Mouse (Mus musculus) forebrain, postnatal 0 days (tissue): ENCODE results near the gene Nt5dc3. TPM values are rescaled to one million over a fixed set of nuclear protein-coding genes. Genes with fewer than 3 reads are reported as not detected.

Experiments
- ATAC-seq: fragments of 200-750 bp; cut with Nextera tagmentation; 2 replicates; pipeline ENCODE4 v1.8.0; 2017; ENCODE audit warnings: mild to moderate bottlenecking, moderate library complexity
- DNase-seq: peaks from one replicate; pipeline ENCODE4 v3.0.0-alpha.2; 2015
- H3K27ac ChIP-seq: fragments of 300-500 bp; sonication (generic); 2 replicates; pipeline ENCODE4 v1.5.1; 2014; ENCODE audit warnings: low read depth, mild to moderate bottlenecking, antibody characterized with exemption, low read length, moderate library complexity, mixed read lengths
- H3K27me3 ChIP-seq: fragments of 300-500 bp; sonication (generic); 2 replicates; pipeline ENCODE4 v1.6.1; 2014; ENCODE audit warnings: mild to moderate bottlenecking, low read length, mixed read lengths; ENCODE audit not compliant: insufficient read depth
- H3K36me3 ChIP-seq: fragments of 300-500 bp; sonication (generic); 2 replicates; pipeline ENCODE4 v1.6.1; 2014; ENCODE audit warnings: mild to moderate bottlenecking, moderate library complexity; ENCODE audit not compliant: insufficient read depth
- H3K4me1 ChIP-seq: fragments of 300-500 bp; sonication (generic); 2 replicates; pipeline ENCODE4 v1.6.1; 2014; ENCODE audit warnings: antibody characterized with exemption; ENCODE audit not compliant: insufficient read depth
- H3K4me2 ChIP-seq: fragments of 300-500 bp; sonication (generic); 2 replicates; pipeline ENCODE4 v1.6.1; 2014; ENCODE audit warnings: low read depth, mild to moderate bottlenecking, moderate library complexity
- H3K4me3 ChIP-seq: fragments of 300-500 bp; sonication (generic); 2 replicates; pipeline ENCODE4 v1.5.1; 2014; ENCODE audit warnings: low read depth, low read length, mixed read lengths
- H3K9ac ChIP-seq: fragments of 300-500 bp; sonication (generic); 2 replicates; pipeline ENCODE4 v1.6.1; 2014; ENCODE audit warnings: mild to moderate bottlenecking
- H3K9me3 ChIP-seq: fragments of 300-500 bp; sonication (generic); 2 replicates; pipeline ENCODE4 v1.6.1; 2016; ENCODE audit warnings: low read length
- CTCF ChIP-seq: sonication (generic); IDR thresholded peaks from 2 replicates; pipeline ENCODE4 v1.5.1; 2016; ENCODE audit warnings: antibody characterized with exemption, control low read depth, low read depth
- WGBS: fragments of 180-500 bp; shearing (Covaris S2); extraction: QIAGEN DNeasy Blood & Tissue Kit; methylation state at CpG from one replicate; pipeline ENCODE4 v1.1.7; 2014; 5-methylcytosine and 5-hydroxymethylcytosine counted together
- polyA plus RNA-seq: library from polyadenylated mRNA; unstranded; fragments of >200 nt; fragmentation: Nextera tagmentation; extraction: Ambion mirVana; gene quantifications from 2 replicates; pipeline ENCODE4 v1.2.1, GENCODE M21; 2015
- total RNA-seq: library from RNA; depleted of rRNA; stranded (reverse); fragments of >200 nt; gene quantifications from 2 replicates; pipeline ENCODE4 v1.2.3, GENCODE M21; 2014

The Nt5dc3 gene
- total and polyA plus RNA-seq, 2 experiments from 2014 or later: 9.3 to 42.2 TPM

DNA sequence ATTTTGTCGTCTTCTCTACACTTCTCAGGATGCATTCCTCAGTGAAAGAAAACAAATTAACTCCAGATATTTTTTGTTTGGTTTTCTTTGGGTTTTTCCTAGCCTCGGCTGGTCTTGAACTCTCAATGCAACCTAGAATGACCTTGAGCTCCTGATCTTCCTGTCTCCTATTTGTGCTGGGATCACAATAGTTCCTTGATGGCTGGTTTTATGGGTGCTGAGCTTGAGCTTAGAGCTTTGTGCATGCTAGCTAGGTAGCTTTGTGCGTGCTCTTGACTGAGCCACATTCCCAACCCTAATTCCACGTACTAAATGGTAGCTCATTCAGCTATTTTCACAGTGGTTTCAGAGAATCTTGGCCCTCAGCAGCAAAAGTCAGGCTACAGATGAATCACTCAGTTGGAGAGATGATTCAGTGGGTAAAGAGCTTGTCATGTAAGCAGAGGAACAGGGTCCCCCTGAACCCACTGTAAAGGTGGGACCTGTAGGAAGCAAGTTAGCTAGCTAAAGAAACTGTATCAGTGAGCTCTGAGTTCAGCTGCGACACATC lies 5.4 kb downstream of the Nt5dc3 start:
- DNase-seq: no peak
- Histone ChIP-seq H3K27me3 (no peaks in the 10 kb centered on the region), H3K9ac (no peak overlapping the region), H3K27ac (no peak overlapping the region), H3K4me2 (no peak overlapping the region), H3K9me3 (no peaks in the 10 kb centered on the region), H3K36me3 (no peaks in the 10 kb centered on the region), H3K4me3 (no peak overlapping the region), H3K4me1 (no peaks in the 10 kb centered on the region)
- whole genome bisulfite sequencing: 83% methylated on average over 5 of the region's 5 CpGs
- TF ChIP-seq CTCF: no peak
- no peak for ATAC-seq

- Histone ChIP-seq H3K4me3 (no peak overlapping the region), H3K27ac (no peak overlapping the region), H3K4me2 (no peak overlapping the region), H3K4me1 (no peaks in the 10 kb centered on the region), H3K9me3 (no peaks in the 10 kb centered on the region), H3K36me3 (no peaks in the 10 kb centered on the region), H3K9ac (no peak overlapping the region), H3K27me3 (no peaks in the 10 kb centered on the region)
- WGBS: 67% methylated on average over 2 of the region's 2 CpGs
- DNase-seq (no peak), ATAC-seq (no peak)
- no peak for TF ChIP-seq CTCF
Measured at GRCm38 (mm10) chr10:86785396-86785795, 6.6 kb downstream of the Nt5dc3 start.

DNA sequence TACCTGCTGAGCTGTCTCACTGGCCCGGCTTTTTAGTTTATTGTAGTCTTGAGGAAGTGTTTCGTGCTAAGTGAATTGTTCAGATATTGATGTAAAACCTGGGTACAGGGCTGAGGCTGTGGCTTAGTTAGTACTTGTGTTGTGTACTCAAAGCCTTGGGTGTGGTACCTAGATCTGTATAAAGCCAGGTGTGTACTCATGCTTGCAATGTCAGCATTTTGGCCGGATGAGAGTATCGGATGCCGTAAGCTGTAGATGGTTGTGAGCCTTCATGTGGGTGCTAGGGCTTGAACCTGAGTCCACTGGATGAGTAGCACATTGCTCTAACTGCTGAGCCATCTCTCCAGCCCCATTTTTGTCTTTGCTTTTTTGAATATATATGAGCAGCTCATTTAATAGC lies 7.3 kb downstream of the Nt5dc3 start:
- Histone ChIP-seq H3K9ac (no peak overlapping the region), H3K4me2 (no peak overlapping the region), H3K27me3 (no peaks in the 10 kb centered on the region), H3K36me3 (no peaks in the 10 kb centered on the region), H3K4me3 (no peak overlapping the region), H3K27ac (no peak overlapping the region), H3K9me3 (no peaks in the 10 kb centered on the region), H3K4me1 (no peaks in the 10 kb centered on the region)
- no peak for TF ChIP-seq CTCF
- 97% methylated on average over 5 of the region's 5 CpGs for WGBS
- ATAC-seq (no peak), DNase-seq (no peak)

DNA sequence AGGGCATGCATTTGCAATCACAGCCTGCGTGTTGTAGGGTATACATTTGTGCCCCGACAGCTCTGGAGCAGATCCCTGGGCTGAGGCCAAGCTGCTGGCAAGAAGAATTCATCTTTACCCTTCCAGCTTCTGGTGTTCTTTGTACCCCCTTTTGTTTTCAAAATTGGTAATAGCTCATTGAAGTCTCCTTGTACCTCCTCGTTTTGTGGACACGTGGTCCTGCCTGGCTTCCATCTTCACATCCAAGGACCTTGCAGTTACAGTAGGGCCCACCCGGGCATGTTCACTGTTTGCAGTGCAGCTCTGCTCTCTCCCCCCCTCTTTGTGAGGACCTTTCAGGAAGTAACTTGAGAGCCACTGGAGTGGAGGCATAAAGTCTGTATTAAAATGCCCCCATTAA lies 9.4 kb downstream of the Nt5dc3 start:
- no peak for TF ChIP-seq CTCF
- H3K27ac ChIP-seq: no peak overlapping the region
- no peak overlapping the region for H3K4me3 ChIP-seq
- no peaks in the 10 kb centered on the region for H3K9me3 ChIP-seq
- H3K36me3 ChIP-seq: no peaks in the 10 kb centered on the region
- ATAC-seq: no peak
- no peak for DNase-seq
- H3K9ac ChIP-seq: no peak overlapping the region
- no peak overlapping the region for H3K4me2 ChIP-seq
- 21% methylated on average over 5 of the region's 5 CpGs for WGBS
- H3K4me1 ChIP-seq: no peaks in the 10 kb centered on the region; the same call in 1 of the 2 replicates
- H3K27me3 ChIP-seq: no peaks in the 10 kb centered on the region

- WGBS: 78% methylated on average over 7 of the region's 7 CpGs
- Histone ChIP-seq H3K36me3 (no peaks in the 10 kb centered on the region), H3K9ac (no peak overlapping the region), H3K27ac (no peak overlapping the region), H3K4me2 (no peak overlapping the region), H3K27me3 (no peaks in the 10 kb centered on the region), H3K9me3 (no peaks in the 10 kb centered on the region), H3K4me1 (no peaks in the 10 kb centered on the region; the same call in 1 of the 2 replicates), H3K4me3 (no peak overlapping the region)
- TF ChIP-seq CTCF: no peak
- ATAC-seq (peak; percentile 53; the same call in 1 of the 2 replicates), DNase-seq (no peak)
Measured at GRCm38 (mm10) chr10:86789146-86789672, 10.4 kb downstream of the Nt5dc3 start.

GRCm38 (mm10) chr10:86791507-86792184 lies 12.8 kb downstream of the Nt5dc3 start:
- H3K4me3 ChIP-seq: no peak overlapping the region
- no peak overlapping the region for H3K9ac ChIP-seq
- no peak for DNase-seq
- no peak for TF ChIP-seq CTCF
- ATAC-seq: no peak
- 88% methylated on average over 7 of the region's 7 CpGs for WGBS
- no peaks in the 10 kb centered on the region for H3K36me3 ChIP-seq
- H3K27me3 ChIP-seq: no peaks in the 10 kb centered on the region
- H3K27ac ChIP-seq: no peak overlapping the region
- H3K4me1 ChIP-seq: no peaks in the 10 kb centered on the region; the same call in 1 of the 2 replicates
- H3K4me2 ChIP-seq: no peak overlapping the region
- H3K9me3 ChIP-seq: no peaks in the 10 kb centered on the region

GRCm38 (mm10) chr10:86793509-86793951 lies 14.7 kb downstream of the Nt5dc3 start:
- H3K4me2 ChIP-seq: no peak overlapping the region
- H3K9me3 ChIP-seq: no peaks in the 10 kb centered on the region
- no peaks in the 10 kb centered on the region for H3K27me3 ChIP-seq
- no peak overlapping the region for H3K4me3 ChIP-seq
- H3K27ac ChIP-seq: no peak overlapping the region
- H3K36me3 ChIP-seq: no peaks in the 10 kb centered on the region
- no peak overlapping the region for H3K9ac ChIP-seq
- no peak for TF ChIP-seq CTCF
- DNase-seq (no peak), ATAC-seq (no peak)
- WGBS: 76% methylated on average over 2 of the region's 2 CpGs
- H3K4me1 ChIP-seq: no peaks in the 10 kb centered on the region; the same call in 1 of the 2 replicates
